In genomic region chr5:143423899-143424519, GRCm38 (mm10) we compare ENCODE assay signal across 8 mouse cellular contexts. TPM values are rescaled to one million over a fixed set of nuclear protein-coding genes. Genes with fewer than 3 reads are reported as not detected.
A peak's percentile ranks its signal among the peaks of the same experiment; 100 is the strongest.
DNase-seq lines count a peak whose midpoint lies in the region.

No protein-coding gene starts in this region.

- peak; percentile 47 for DNase-seq in ovary, postnatal 14 days (ENCODE audit: low spot score)
- DNase-seq in ovary, postnatal 10 days (ENCODE audit: low spot score): no peak
- peak; percentile 65 to 70 for DNase-seq in adrenal gland, adult 18-20 months (ENCODE audit: low spot score in 2 of 2)
- DNase-seq in embryo, embryonic 11.5 days (ENCODE audit: low read depth, low spot score): peak; percentile 42
- DNase-seq in hindlimb bud, embryonic 11.5 days (ENCODE audit: extremely low spot score, low read depth, low spot score): peak; percentile 33
- peak; percentile 60 for DNase-seq in left cerebral cortex, postnatal 4 days
- DNase-seq in natural killer cell, adult 2 months (ENCODE audit: low spot score in 2 of 2): peak; percentile 61 to 77
- peak; percentile 79 for DNase-seq in thymus, postnatal 4 days

- intact Hi-C loops in left cerebral cortex, postnatal 4 days (cut with DNase I): loop anchor here (5.0 kb wide), 1 partner anchor 92 kb away; no protein-coding TSS in a partner anchor

RNA-seq across cellular contexts. Expression of gene Kdelr2, which starts 20.4 kb away (rescaled TPM):
- 100 to 1,000 TPM in 1 of 2 experiments, 10 to 100 TPM in 1; 95.7 to 104 TPM for total RNA-seq in adrenal gland, adult 18-20 months (2021)
- total RNA-seq in left cerebral cortex, postnatal 4 days (2021): 10 to 100 TPM; 61.0 to 64.9 TPM

RNA-seq across cellular contexts. Expression of gene Daglb, which starts 40.4 kb away (rescaled TPM):
- total RNA-seq in adrenal gland, adult 18-20 months (2021): 10 to 100 TPM; 14.8 to 18.6 TPM
- 10 to 100 TPM; 16.7 to 17.4 TPM for total RNA-seq in left cerebral cortex, postnatal 4 days (2021)
